Mouse (Mus musculus) bone marrow macrophage, adult 2 months (primary cell): ENCODE measurements around the gene Shcbp1l.

Experiments
- CTCF ChIP-seq: IDR thresholded peaks from 2 replicates; pipeline ENCODE4 v1.5.1; 2012; ENCODE audit warnings: low read depth, mild to moderate bottlenecking, low read length, moderate library complexity
- POLR2A ChIP-seq: IDR thresholded peaks from 2 replicates; pipeline ENCODE4 v1.6.1; 2012; ENCODE audit warnings: mild to moderate bottlenecking, low read depth, low read length, borderline replicate concordance

DNA sequence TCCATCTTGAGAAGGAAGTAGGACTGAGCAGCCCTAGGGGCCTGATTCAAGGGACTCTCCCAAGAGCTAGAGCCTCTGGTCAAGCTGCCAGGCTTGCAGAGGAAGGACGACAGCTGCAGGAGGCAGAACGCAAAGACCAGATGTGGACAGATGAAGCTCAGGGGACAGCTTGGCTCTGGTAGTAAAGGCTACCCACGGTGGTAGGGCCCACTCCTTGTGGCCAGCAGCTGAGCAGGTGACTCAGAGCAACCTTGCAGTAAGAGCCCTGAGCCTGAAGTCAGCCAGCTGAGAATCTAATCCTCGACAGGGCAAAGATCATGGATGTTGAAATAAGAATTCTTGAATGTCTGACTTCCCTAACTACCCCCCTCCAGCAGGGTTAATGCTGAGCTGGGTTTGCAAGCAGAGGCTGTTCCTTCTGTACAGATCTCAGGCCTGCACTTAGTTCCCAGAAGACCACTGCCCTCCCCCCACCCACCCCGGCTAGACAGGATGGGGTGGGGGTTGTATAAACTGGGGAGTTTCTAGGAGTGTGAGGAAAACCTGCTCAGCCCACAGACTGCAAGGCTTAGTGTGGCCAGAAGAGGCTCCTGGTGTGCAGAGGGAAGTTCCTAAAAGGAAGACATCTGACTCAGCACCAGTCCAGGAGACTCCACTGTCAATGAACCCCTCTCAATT is 76.8 kb downstream of the Shcbp1l start:
- TF ChIP-seq POLR2A, result no peak
- peak; percentile 31; the same call in 1 of the 2 replicates for TF ChIP-seq CTCF
